Mouse (Mus musculus): ENCODE results near the gene Fyn.

DNA sequence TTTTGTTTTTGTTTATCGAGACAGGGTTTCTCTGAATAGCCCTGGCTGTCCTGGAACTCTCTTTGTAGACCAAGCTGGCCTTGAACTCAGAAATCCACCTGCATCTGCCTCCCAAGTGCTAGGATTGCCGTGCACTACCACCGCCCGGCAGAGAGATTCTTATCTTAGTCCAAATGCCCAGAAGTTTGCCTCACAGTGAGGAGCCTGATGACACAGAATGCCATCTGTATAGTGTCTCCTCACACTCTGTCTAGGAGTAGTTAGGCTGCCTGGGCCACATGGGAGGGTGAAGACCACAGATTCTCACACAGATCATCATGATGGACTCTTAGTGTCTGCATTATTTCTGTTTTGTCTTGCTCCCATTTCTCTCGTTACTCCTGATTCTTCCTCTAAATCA, 140.1 kb downstream of the Fyn start:
- TF ChIP-seq CTCF (IDR thresholded peaks at IDR 0.05; ENCODE audit: extremely low read depth, insufficient read depth, low read length) (no peak), POLR2A (IDR thresholded peaks at IDR 0.05; ENCODE audit: extremely low read depth, insufficient read depth, low read length) (no peak)

Measured in cortical plate, adult 2 months (tissue).